Mouse (Mus musculus) lung, postnatal 0 days (tissue): ENCODE measurements at regions not wholly inside any gene's neighbourhood (a gene's known extent, or its start where the extent isn't known, plus 50 kb on each side); places are given as distances from the start of the nearest gene placed in this dataset.

Source experiments
- CTCF ChIP-seq: IDR thresholded peaks from 2 replicates; pipeline ENCODE4 v1.5.1; 2016; ENCODE audit warnings: antibody characterized with exemption, mild to moderate bottlenecking
- EP300 ChIP-seq: IDR thresholded peaks from 2 replicates; pipeline ENCODE4 v1.6.1; 2016; ENCODE audit warnings: antibody characterized with exemption, mild to moderate bottlenecking, control low read depth

DNA sequence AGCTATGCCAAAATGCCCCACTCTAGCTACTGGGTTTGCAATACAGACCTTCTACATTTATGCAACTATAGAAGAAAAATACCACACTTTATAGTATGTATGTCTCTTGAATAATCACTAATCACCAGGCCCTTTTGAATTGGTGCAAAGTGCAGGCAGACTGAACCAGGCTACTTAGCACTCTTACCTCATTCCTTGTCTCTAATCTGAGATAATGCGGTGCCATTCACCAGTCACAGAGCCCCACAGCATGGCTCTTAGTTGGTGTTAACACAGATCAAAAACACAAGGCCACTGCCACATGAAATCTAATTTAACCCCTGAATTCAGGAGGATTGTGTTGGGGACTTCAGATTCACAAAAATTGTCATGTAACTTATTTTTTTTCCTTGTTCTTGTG is 150.5 kb downstream of the Etv1 start:
- TF ChIP-seq CTCF (no peak), EP300 (no peak)
